Mouse (Mus musculus) adrenal gland, postnatal 25 days (tissue): ENCODE results near the gene Atp2b2. TPM values are rescaled to one million over a fixed set of nuclear protein-coding genes. Genes with fewer than 3 reads are reported as not detected.
A peak's percentile ranks its signal among the peaks of the same experiment; 100 is the strongest.
"Not testable (repeated sequence)": the region's sequence is repeated elsewhere in the genome, so short reads cannot be mapped to it uniquely, and the experiment has no call there.

ENCODE experiments used
- DNase-seq: peaks from one replicate; pipeline ENCODE4 v3.0.0; 2021; ENCODE audit warnings: mixed read lengths
- microRNA-seq, 2 experiments: library from miRNA; unstranded; fragments of <30 nt; microRNA quantifications; one replicate each; pipeline ENCODE4 v1.2.0; 2021
- total RNA-seq: library from RNA; stranded (reverse); gene quantifications from 2 replicates; pipeline ENCODE4 v1.2.3, GENCODE M21; 2021

The Atp2b2 gene
- total RNA-seq, 1 experiment from 2014 or later: 8.1 TPM

GRCm38 (mm10) chr6:113714276-113714675 lies 328.1 kb downstream of the Atp2b2 start:
- DNase-seq: no peak

GRCm38 (mm10) chr6:113713389-113713788 lies 329.0 kb downstream of the Atp2b2 start:
- not testable (repeated sequence) for DNase-seq

- no peak for DNase-seq
Measured at GRCm38 (mm10) chr6:113712718-113713117, 329.7 kb downstream of the Atp2b2 start.

GRCm38 (mm10) chr6:113697222-113698205 lies 344.9 kb downstream of the Atp2b2 start:
- DNase-seq: peak; percentile 45

GRCm38 (mm10) chr6:113696582-113697221 lies 345.7 kb downstream of the Atp2b2 start, which contains the start of gene Tatdn2:
Gene Tatdn2 (plus strand): TSS chr6:113697050.
- peak; percentile 95 for DNase-seq

GRCm38 (mm10) chr6:113695766-113696355 lies 346.6 kb downstream of the Atp2b2 start:
- no peak for DNase-seq

- no peak for DNase-seq
Measured at GRCm38 (mm10) chr6:113695203-113695602, 347.2 kb downstream of the Atp2b2 start.

Small RNA genes lying within 50 kb of the gene (microRNA-seq; reads per million reads assigned to microRNA genes)
- gene Mir7042: 0.36 to 0.69 reads per million in 2 experiments

Other genes with a start within 250 kb of the Atp2b2 start
- 0.18 TPM in 1 of 2 replicates, not detected in the other for gene Slc6a11, start 88.6 kb upstream of the Atp2b2 start, total RNA-seq
- gene Slc6a1, start 240.0 kb upstream of the Atp2b2 start, total RNA-seq: not detected in 2 replicates